In the genomic region with DNA sequence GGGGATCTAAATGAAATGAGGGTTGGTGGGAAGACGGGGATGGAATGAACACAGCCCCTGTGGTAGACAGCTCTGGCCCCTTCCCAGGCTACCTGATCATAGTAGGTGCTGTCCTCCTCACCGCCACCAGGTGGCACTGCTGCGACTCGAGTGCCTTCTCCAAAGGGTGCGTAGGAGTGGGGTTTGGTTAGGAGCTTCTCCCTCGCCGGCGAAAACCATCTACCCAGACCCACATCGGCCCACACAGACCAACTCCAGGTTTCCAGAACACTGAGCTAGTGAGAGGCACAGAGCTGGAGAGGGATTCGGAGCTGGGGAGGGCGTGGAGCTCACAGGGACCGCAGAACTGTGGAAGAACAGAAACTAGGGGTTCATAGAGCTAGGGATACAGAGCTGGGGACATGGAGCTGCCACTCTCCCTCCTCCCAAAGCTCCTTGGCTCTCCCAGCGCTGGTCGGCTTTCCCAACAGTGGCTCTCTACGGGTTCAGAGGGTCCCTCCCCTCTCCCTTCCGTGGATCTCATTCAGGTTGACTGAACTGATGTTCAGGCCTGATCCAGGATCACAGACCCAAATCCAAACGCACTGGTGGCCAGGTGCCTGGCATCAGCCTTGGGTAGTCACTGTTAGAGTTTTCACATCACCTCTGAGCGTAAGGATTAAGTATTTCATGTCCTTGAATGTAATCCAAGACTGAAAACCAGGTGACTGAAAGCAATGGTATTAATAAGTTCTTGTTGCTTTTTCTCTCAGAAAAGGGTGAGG, we compare ENCODE assay signal across 1 mouse cellular context.
TF ChIP-seq lines count a peak whose summit lies in the region.

No protein-coding gene starts in this region.

TF ChIP-seq in C2C12, 6 proteins besides CTCF, POLR2A, EP300 and RAD21:
- TF ChIP-seq MAX (IDR thresholded peaks at IDR 0.05) (no peak), USF1 (IDR thresholded peaks at IDR 0.05; ENCODE audit: low read depth) (no peak), FOSL1 (IDR thresholded peaks at IDR 0.05; ENCODE audit: insufficient read depth, low read length, poor library complexity, severe bottlenecking) (no peak), CEBPB (IDR thresholded peaks at IDR 0.05; ENCODE audit: low read depth) (no peak), MYOD1 (IDR thresholded peaks at IDR 0.05; ENCODE audit: control insufficient read depth, insufficient read length, low read depth) (no peak), MYOG (IDR thresholded peaks at IDR 0.05; ENCODE audit: control insufficient read depth, extremely low read depth, insufficient read length) (no peak)
TF ChIP-seq in C2C12: peak in this region for 0.
